Mouse (Mus musculus) kidney, embryonic 14.5 days (tissue): ENCODE measurements at regions not wholly inside any gene's neighbourhood (a gene's known extent, or its start where the extent isn't known, plus 50 kb on each side); places are given as distances from the start of the nearest gene placed in this dataset.

Source experiments
- ATAC-seq: fragments of 200-750 bp; cut with Nextera tagmentation; 2 replicates; pipeline ENCODE4 v1.8.0; 2017; ENCODE audit warnings: moderate number of reproducible peaks, mild to moderate bottlenecking, moderate TSS enrichment, moderate library complexity; ENCODE audit not compliant: low FRiP score, low TSS enrichment
- H3K27ac ChIP-seq: fragments of 300-500 bp; sonication (generic); 2 replicates; pipeline ENCODE4 v1.5.1; 2014; ENCODE audit warnings: low read depth, mild to moderate bottlenecking, low read length, moderate library complexity, mixed read lengths
- H3K27me3 ChIP-seq: fragments of 300-500 bp; sonication (generic); 2 replicates; pipeline ENCODE4 v1.6.1; 2014; ENCODE audit warnings: mild to moderate bottlenecking, low read length; ENCODE audit not compliant: control insufficient read depth, insufficient read depth
- H3K36me3 ChIP-seq: fragments of 300-500 bp; sonication (generic); 2 replicates; pipeline ENCODE4 v1.6.1; 2014; ENCODE audit warnings: low read length, mixed read lengths; ENCODE audit not compliant: control insufficient read depth, insufficient read depth
- H3K4me1 ChIP-seq: fragments of 300-500 bp; sonication (generic); 2 replicates; pipeline ENCODE4 v1.6.1; 2014; ENCODE audit warnings: low read length, mixed read lengths; ENCODE audit not compliant: control insufficient read depth, insufficient read depth
- H3K4me2 ChIP-seq: fragments of 300-500 bp; sonication (generic); replicated peaks from 2 replicates; pipeline ENCODE4 v1.6.1; 2014; ENCODE audit warnings: low read depth, mild to moderate bottlenecking, low read length
- H3K4me3 ChIP-seq: fragments of 300-500 bp; sonication (generic); 2 replicates; pipeline ENCODE4 v1.5.1; 2014; ENCODE audit warnings: mild to moderate bottlenecking, low read length
- H3K9ac ChIP-seq: fragments of 300-500 bp; sonication (generic); 2 replicates; pipeline ENCODE4 v1.6.1; 2014; ENCODE audit warnings: low read depth, mild to moderate bottlenecking, low read length, moderate library complexity
- H3K9me3 ChIP-seq: fragments of 300-500 bp; sonication (generic); 2 replicates; pipeline ENCODE4 v1.6.1; 2016; ENCODE audit warnings: low read length; ENCODE audit not compliant: control insufficient read depth
- WGBS: fragments of 180-500 bp; shearing (Covaris S2); extraction: QIAGEN DNeasy Blood & Tissue Kit; methylation state at CpG from one replicate; pipeline ENCODE4 v1.1.7; 2014; 5-methylcytosine and 5-hydroxymethylcytosine counted together

DNA sequence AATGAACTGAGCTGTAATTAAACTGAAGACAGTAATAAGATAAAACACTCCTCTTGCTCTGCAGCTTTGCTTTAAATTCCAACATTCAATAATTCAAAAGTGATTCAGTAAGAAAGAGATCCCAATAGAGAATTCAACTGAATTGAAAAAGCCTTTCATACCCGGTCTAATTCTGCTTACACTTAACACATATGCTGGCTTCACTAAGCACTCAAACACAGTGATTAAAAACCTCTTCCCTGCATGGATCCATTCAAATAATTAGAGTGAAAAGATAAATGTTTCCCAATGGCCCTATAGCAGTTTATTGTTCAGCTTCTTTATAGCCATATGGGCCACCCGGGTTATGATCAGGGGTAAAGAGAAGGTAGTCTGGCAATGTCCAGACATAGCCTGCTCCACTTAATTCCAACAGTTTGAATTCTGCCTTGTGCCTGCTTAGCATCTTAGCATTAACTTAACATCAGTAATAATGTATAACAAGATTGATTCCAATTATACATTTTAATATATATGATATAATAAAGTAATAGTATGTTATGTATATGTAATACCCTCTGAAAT lies 659.9 kb upstream of the Kcnd2 start:
- Histone ChIP-seq H3K36me3 (no peaks in the 10 kb centered on the region), H3K4me2 (no peak overlapping the region), H3K4me1 (no peaks in the 10 kb centered on the region), H3K27ac (no peak overlapping the region), H3K9ac (no peak overlapping the region), H3K27me3 (no peaks in the 10 kb centered on the region), H3K4me3 (no peak overlapping the region), H3K9me3 (no peaks in the 10 kb centered on the region)
- ATAC-seq = no peak
- WGBS = 79% methylated on average over 2 of the region's 2 CpGs

- no peak for ATAC-seq
- 87% methylated on average over 2 of the region's 2 CpGs for WGBS
- H3K9ac ChIP-seq = no peak overlapping the region
- no peaks in the 10 kb centered on the region for H3K36me3 ChIP-seq
- H3K4me2 ChIP-seq = no peak overlapping the region
- no peaks in the 10 kb centered on the region for H3K9me3 ChIP-seq
- H3K4me1 ChIP-seq = no peaks in the 10 kb centered on the region
- H3K27ac ChIP-seq = no peak overlapping the region
- no peaks in the 10 kb centered on the region for H3K27me3 ChIP-seq
- H3K4me3 ChIP-seq = no peak overlapping the region
Observed at GRCm38 (mm10) chr6:20572621-20573020, 642.7 kb upstream of the Kcnd2 start.

- Histone ChIP-seq H3K36me3 (no peaks in the 10 kb centered on the region), H3K27me3 (no peaks in the 10 kb centered on the region), H3K4me1 (no peaks in the 10 kb centered on the region), H3K9me3 (no peaks in the 10 kb centered on the region), H3K4me3 (no peak overlapping the region), H3K4me2 (no peak overlapping the region), H3K27ac (no peak overlapping the region), H3K9ac (no peak overlapping the region)
- WGBS = 87% methylated on average over 3 of the region's 3 CpGs
- ATAC-seq = no peak
Observed at GRCm38 (mm10) chr6:20574734-20575133, 640.6 kb upstream of the Kcnd2 start.

DNA sequence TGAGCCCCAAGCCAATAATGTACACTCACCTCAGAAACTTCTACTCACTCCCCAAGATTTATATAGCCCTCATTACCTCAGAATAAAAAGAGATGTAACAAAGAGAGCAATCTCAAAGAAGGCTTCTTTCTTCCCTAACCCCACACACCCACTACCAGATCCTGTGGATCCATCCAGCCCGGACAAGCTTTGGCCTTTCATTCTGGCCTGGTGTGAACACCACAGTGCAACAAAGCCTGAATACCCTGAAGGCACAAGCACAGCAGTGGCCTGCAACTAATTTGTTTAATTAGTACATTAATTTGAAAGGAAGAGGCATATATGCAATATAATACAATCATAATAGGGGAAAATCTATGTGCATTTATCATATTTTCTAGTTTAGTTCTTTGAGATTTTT lies 616.5 kb upstream of the Kcnd2 start:
- Histone ChIP-seq H3K27me3 (no peaks in the 10 kb centered on the region), H3K9me3 (no peaks in the 10 kb centered on the region), H3K4me3 (no peak overlapping the region), H3K4me1 (no peaks in the 10 kb centered on the region), H3K36me3 (no peaks in the 10 kb centered on the region), H3K9ac (no peak overlapping the region), H3K4me2 (no peak overlapping the region), H3K27ac (no peak overlapping the region)
- WGBS = 85% methylated on average over 1 of the region's 1 CpGs
- no peak for ATAC-seq

- no peaks in the 10 kb centered on the region for H3K36me3 ChIP-seq
- H3K4me2 ChIP-seq = no peak overlapping the region
- H3K4me3 ChIP-seq = no peak overlapping the region
- no peaks in the 10 kb centered on the region for H3K9me3 ChIP-seq
- H3K27me3 ChIP-seq = no peaks in the 10 kb centered on the region
- H3K27ac ChIP-seq = no peak overlapping the region
- WGBS = 93% methylated on average over 2 of the region's 2 CpGs
- no peak for ATAC-seq
- H3K9ac ChIP-seq = no peak overlapping the region
- H3K4me1 ChIP-seq = no peaks in the 10 kb centered on the region
Observed at GRCm38 (mm10) chr6:20604170-20604569, 611.1 kb upstream of the Kcnd2 start.

DNA sequence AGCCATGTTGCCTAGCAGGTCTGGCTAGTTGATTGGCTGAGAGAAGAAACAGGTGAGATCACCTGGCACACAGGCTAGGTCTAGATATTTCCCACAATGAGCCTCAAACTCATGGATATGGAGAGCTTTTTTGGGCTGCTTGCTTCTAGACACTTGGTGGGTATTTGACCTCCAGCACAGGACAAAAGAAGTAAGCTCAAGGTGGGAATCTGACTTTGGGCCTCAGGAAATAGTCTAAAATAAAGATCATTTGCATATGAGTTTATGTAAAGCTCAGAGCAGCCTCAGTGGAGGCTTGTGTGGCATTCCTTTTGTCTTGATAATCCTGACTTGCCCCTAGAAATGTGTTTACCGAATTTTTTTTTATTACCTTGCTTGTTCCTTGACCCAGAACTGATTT lies 594.8 kb upstream of the Kcnd2 start:
- H3K4me1 ChIP-seq = no peaks in the 10 kb centered on the region
- H3K9ac ChIP-seq = no peak overlapping the region
- no peaks in the 10 kb centered on the region for H3K27me3 ChIP-seq
- H3K27ac ChIP-seq = no peak overlapping the region
- H3K9me3 ChIP-seq = no peaks in the 10 kb centered on the region
- no peak for ATAC-seq
- 46% methylated on average over 1 of the region's 1 CpGs for WGBS
- H3K36me3 ChIP-seq = no peaks in the 10 kb centered on the region
- H3K4me3 ChIP-seq = no peak overlapping the region
- no peak overlapping the region for H3K4me2 ChIP-seq

- Histone ChIP-seq H3K4me2 (no peak overlapping the region), H3K9ac (no peak overlapping the region), H3K4me1 (no peaks in the 10 kb centered on the region), H3K27ac (no peak overlapping the region), H3K9me3 (no peaks in the 10 kb centered on the region), H3K36me3 (no peaks in the 10 kb centered on the region), H3K27me3 (no peaks in the 10 kb centered on the region), H3K4me3 (no peak overlapping the region)
- 51% methylated on average over 3 of the region's 3 CpGs for WGBS
- no peak for ATAC-seq
Observed at GRCm38 (mm10) chr6:20626382-20626781, 588.9 kb upstream of the Kcnd2 start.

DNA sequence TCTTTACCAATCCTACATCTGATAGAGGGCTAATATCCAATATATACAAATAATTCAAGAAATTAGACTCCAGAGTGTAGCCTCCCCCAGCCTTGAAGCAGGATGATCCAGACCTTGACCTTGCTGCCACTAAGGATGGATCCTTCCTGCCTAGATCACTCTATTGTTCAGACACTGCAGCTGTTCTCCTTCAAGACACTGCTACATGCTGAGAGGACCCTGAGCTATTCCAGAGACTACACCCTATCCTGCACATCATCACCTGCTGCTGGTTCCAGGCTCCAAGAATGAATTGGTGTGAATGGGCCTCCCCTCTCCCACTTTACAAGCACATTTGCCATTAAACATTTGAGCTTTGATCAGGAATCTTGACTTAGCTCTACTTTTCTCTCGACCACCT lies 588.2 kb upstream of the Kcnd2 start:
- no peak overlapping the region for H3K4me3 ChIP-seq
- H3K4me1 ChIP-seq = no peaks in the 10 kb centered on the region
- H3K27ac ChIP-seq = no peak overlapping the region
- no peaks in the 10 kb centered on the region for H3K27me3 ChIP-seq
- WGBS = 79% methylated on average over 1 of the region's 1 CpGs
- no peaks in the 10 kb centered on the region for H3K9me3 ChIP-seq
- no peak overlapping the region for H3K9ac ChIP-seq
- H3K36me3 ChIP-seq = no peaks in the 10 kb centered on the region
- ATAC-seq = no peak
- no peak overlapping the region for H3K4me2 ChIP-seq

- no peak for ATAC-seq
- no peaks in the 10 kb centered on the region for H3K27me3 ChIP-seq
- no peak overlapping the region for H3K4me3 ChIP-seq
- H3K36me3 ChIP-seq = no peaks in the 10 kb centered on the region
- H3K27ac ChIP-seq = no peak overlapping the region
- 83% methylated on average over 3 of the region's 3 CpGs for WGBS
- no peak overlapping the region for H3K9ac ChIP-seq
- H3K4me1 ChIP-seq = no peaks in the 10 kb centered on the region
- no peaks in the 10 kb centered on the region for H3K9me3 ChIP-seq
- no peak overlapping the region for H3K4me2 ChIP-seq
Observed at GRCm38 (mm10) chr6:20640301-20640700, 575.0 kb upstream of the Kcnd2 start.
